Comparison of ENCODE assay signal across 8 mouse cellular contexts in genomic region chr12:83762706-83763105, GRCm38 (mm10). TPM values are rescaled to one million over a fixed set of nuclear protein-coding genes. Genes with fewer than 3 reads are reported as not detected.
DNase-seq lines count a peak whose midpoint lies in the region; ATAC-seq and TF ChIP-seq lines count a peak whose summit lies in the region.
"Had no signal": no experiment of that assay in that cellular context is flagged by ENCODE, and none has a peak within 500 bp of the region (broad histone marks: within the 10 kb centered on the region; RNA-seq: fewer than 3 reads in every experiment).

No protein-coding gene starts in this region.

- peaks cover 16% of the 10 kb centered on the region for H3K4me1 ChIP-seq in liver, postnatal 0 days (ENCODE audit: insufficient read depth)
- H3K4me1 ChIP-seq in liver, embryonic 11.5 days (replicated peaks; ENCODE audit: control insufficient read depth, insufficient read depth, low read length), result peaks cover 15% of the 10 kb centered on the region

- TF ChIP-seq CTCF in liver, postnatal 0 days (IDR thresholded peaks at IDR 0.05; ENCODE audit: low read depth), result no peak

- H3K9me3 ChIP-seq in liver, postnatal 0 days (ENCODE audit: low read length), result no peaks in the 10 kb centered on the region
- no peaks in the 10 kb centered on the region for H3K9me3 ChIP-seq in liver, embryonic 11.5 days (ENCODE audit: control insufficient read depth, low read length)

- TF ChIP-seq EP300 in liver, postnatal 0 days (IDR thresholded peaks at IDR 0.05; ENCODE audit: low read depth), result no peak

- H3K27me3 ChIP-seq in liver, postnatal 0 days (ENCODE audit: insufficient read depth, low read length), result peaks cover 11% of the 10 kb centered on the region; the same call in 1 of the 2 replicates
- H3K27me3 ChIP-seq in liver, embryonic 11.5 days (replicated peaks; ENCODE audit: control insufficient read depth, insufficient read depth, low read length), result peaks cover 35% of the 10 kb centered on the region

- H3K36me3 ChIP-seq in liver, postnatal 0 days (replicated peaks; ENCODE audit: insufficient read depth, low read length), result no peaks in the 10 kb centered on the region
- no peaks in the 10 kb centered on the region for H3K36me3 ChIP-seq in liver, embryonic 11.5 days (ENCODE audit: control insufficient read depth, insufficient read depth, low read length)

- no peak overlapping the region for H3K27ac ChIP-seq in liver, postnatal 0 days (ENCODE audit: low read depth)
- no peak overlapping the region for H3K27ac ChIP-seq in liver, embryonic 11.5 days (ENCODE audit: low read depth, low read length)

- no peak overlapping the region for H3K9ac ChIP-seq in liver, postnatal 0 days (replicated peaks)
- H3K9ac ChIP-seq in liver, embryonic 11.5 days (ENCODE audit: low read depth, low read length), result no peak overlapping the region

- WGBS in liver, postnatal 0 days (ENCODE audit: insufficient replicate concordance), result 15% methylated on average over 4 of the region's 4 CpGs
- whole genome bisulfite sequencing in liver, embryonic 11.5 days, result 48% methylated on average over 4 of the region's 4 CpGs

- intact Hi-C loops in left cerebral cortex, postnatal 14 days (cut with DNase I), result no loop called here

- H3K4me3 ChIP-seq in liver, postnatal 0 days (ENCODE audit: low read depth, low read length), result no peak overlapping the region
- H3K4me3 ChIP-seq in liver, embryonic 11.5 days (ENCODE audit: low read depth, low read length), result no peak overlapping the region

- ATAC-seq in liver, postnatal 0 days, result peak; percentile 2; the same call in 1 of the 2 replicates
- ATAC-seq in liver, embryonic 11.5 days (replicated peaks; ENCODE audit: low FRiP score), result no peak
- ATAC-seq in hematopoietic stem cell, adult 5-6 weeks (replicated peaks in 1 of 2; ENCODE audit: insufficient read depth in 1 of 2, low FRiP score in 2 of 2, low TSS enrichment in 1 of 2, low read depth in 1 of 2, poor library complexity in 2 of 2, severe bottlenecking in 2 of 2), result peak; percentile 77 to 91
- ATAC-seq in megakaryocyte progenitor cell, adult 5-6 weeks (replicated peaks; ENCODE audit: poor library complexity), result peak; percentile 77

- H3K4me2 ChIP-seq in liver, postnatal 0 days (ENCODE audit: low read depth, low read length), result no peak overlapping the region
- no peak overlapping the region for H3K4me2 ChIP-seq in liver, embryonic 11.5 days

- no peak for DNase-seq in liver, postnatal 0 days
- no peak for DNase-seq in liver, embryonic 11.5 days (ENCODE audit: low spot score)
- DNase-seq in adrenal gland, adult 8-10 months, result peak; percentile 29
- no peak for DNase-seq in left cerebral cortex, postnatal 14 days (ENCODE audit: low spot score in 2 of 2)
- DNase-seq in spleen, postnatal 4 days (ENCODE audit: low spot score in 2 of 2), result no peak
- DNase-seq: heart, postnatal 4 days had no signal

RNA-seq across cellular contexts. Expression of gene Papln, which starts 0.7 kb away (rescaled TPM):
- polyA plus RNA-seq in liver, postnatal 0 days (2015; fragmentation: Nextera tagmentation; extraction: Ambion mirVana), result 0.15 and 0.28 TPM in 2 replicates
- polyA plus RNA-seq in liver, embryonic 11.5 days (2014; fragmentation: Nextera tagmentation; extraction: Ambion mirVana), result 0.57 and 0.58 TPM in 2 replicates
- total RNA-seq in adrenal gland, adult 8-10 months (2022), result 1 to 10 TPM; 2.4 to 4.1 (median 3.2) TPM
- not detected in 2 replicates for total RNA-seq in hematopoietic stem cell, adult 5-6 weeks (2017)
- total RNA-seq in megakaryocyte progenitor cell, adult 5-6 weeks (2015), result not detected in 2 replicates
- not detected in 2 replicates for total RNA-seq in megakaryocyte progenitor cell, adult 5-6 weeks (2017)
- 10 to 100 TPM; 14.4 TPM for total RNA-seq in left cerebral cortex, postnatal 14 days (2021)
